Mouse (Mus musculus) adrenal gland (tissue): Measurements from ENCODE around the gene Fzd2.
"Not testable (repeated sequence)": the region's sequence is repeated elsewhere in the genome, so short reads cannot be mapped to it uniquely, and the experiment has no call there.

Source experiments
- intact Hi-C: fragments of 180-260 bp; cut with DNase I; formaldehyde crosslinking; loops from one replicate; pipeline ENCODE4 v1.15.1; 2025

The Fzd2 gene

DNA sequence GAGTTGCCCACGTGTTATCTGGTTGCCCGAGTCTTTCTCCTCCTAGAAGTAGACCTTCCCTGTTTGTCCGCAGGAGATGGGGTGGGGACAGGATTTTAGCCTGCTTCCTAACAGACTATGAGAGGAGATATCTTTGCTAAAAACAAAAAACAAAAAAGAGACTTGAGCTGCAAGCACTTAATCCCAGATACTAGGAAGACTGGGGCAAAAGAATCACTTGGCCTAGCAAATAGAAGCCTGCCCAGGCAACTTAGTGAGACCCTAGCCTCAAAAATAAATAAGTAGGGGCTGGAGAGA lies 24.2 kb upstream of the Fzd2 start:
- intact Hi-C loops = no loop called here

GRCm38 (mm10) chr11:102581281-102582015 lies 22.7 kb upstream of the Fzd2 start:
- intact Hi-C loops = no loop called here

DNA sequence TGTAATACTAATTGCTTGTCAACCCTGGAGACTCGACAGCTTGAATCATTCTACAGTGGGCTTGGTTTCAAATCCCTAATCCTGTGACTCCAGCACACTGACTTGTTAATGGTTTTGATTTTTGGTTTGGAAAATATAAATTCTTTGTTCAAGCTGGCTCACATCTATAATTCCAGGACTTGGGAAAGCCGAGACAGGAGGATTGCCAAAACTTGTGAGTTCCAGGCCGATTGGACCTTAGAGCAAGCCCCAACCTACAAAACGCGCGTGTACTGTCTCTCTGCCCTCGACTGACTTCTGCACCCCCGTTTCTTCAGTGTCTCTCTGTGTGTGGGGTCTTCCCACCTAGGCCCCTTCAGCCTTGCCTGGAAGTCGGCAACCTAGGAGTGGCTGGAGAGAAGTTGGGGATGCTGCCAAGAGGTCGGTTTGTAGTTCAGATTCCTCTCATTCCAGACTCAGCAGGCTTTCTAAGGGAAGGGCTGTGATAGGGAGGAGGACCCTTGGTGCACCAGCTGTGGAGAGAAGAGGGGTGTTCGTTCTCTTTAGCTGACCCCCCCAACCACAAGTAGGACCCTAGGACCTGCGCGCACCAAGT lies 22.1 kb upstream of the Fzd2 start:
- intact Hi-C loops = no loop called here

GRCm38 (mm10) chr11:102582736-102583135 lies 21.5 kb upstream of the Fzd2 start:
- intact Hi-C loops = no loop called here

- intact Hi-C loops = no loop called here
Measured at GRCm38 (mm10) chr11:102586445-102587130, 17.6 kb upstream of the Fzd2 start.

DNA sequence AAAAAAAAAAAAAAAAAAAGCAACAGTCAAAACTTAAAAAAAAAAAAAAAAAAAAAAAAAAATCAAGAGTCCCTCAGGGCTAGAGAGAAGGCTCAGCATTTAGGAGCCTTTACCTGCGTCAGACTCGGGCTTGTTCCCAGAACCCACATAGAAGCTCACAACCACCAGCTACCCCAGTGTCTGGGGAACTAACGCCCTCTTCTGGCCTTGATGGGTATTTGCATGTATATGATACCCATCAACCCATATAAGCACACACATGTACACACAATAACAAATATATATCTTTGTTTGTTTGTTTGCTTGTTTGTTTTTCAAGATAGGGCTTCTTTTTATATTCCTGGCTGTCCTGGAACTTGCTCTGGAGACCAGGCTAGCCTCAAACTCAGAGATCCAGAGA lies 16.6 kb upstream of the Fzd2 start:
- intact Hi-C loops = no loop called here

- intact Hi-C loops = no loop called here
Measured at GRCm38 (mm10) chr11:102595341-102595820, 8.8 kb upstream of the Fzd2 start.

DNA sequence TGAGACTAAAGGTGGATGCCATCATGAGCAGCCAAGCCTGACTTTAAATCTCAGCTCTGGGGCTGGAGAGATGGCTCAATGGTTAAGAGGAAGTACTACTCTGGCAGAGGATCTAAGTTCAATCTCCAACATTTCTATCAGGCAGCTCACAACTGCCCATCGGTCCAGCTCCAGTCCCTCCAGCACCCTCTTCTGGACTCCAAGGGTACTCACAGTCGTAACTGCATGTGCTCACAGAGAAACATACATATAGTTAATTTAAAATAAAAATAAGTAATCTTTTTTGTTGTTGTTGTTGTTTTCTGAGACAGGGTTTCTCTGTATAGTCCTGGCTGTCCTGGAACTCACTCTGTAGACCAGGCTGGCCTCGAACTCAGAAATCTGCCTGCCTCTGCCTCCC lies 4.3 kb upstream of the Fzd2 start:
- intact Hi-C loops = no loop called here

DNA sequence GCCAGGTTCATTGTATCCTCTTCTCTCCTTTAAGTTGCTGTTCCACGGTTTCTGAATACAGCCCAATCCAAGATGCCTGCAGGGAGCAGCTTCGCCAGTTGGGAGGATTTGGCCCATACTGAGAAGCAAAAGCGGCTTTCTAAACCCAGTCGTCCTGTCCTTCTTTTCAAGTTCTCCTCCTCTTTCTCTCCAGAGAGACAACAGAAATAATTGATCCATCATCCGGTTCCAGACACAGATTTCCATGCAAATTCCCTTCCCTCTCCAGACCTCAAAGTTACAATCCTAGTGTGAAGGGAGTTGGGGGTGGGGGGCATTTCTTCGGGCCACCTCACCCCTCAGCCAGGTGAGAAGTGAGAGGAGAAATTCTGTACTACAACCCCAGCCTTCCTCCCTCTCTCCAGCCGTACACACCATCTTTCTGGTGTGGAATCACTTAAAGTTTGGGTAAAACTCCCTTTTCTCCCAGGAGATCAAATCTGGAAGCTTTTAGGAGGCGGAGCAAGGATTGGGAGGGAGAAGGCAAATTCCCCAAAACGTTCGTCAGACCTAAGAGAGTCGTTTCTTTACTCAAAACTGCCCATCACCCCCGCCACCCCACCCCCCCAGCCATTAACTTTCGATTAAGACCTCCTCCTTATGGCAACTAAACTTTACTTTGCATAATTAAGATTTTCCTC lies 1.2 kb upstream of the Fzd2 start:
- intact Hi-C loops = no loop called here

- intact Hi-C loops = no loop called here
Measured at GRCm38 (mm10) chr11:102603496-102603850, 723 bp upstream of the Fzd2 start.

- intact Hi-C loops = no loop called here
Measured at GRCm38 (mm10) chr11:102604777-102605552, 769 bp downstream of the Fzd2 start.

GRCm38 (mm10) chr11:102605553-102606416 lies 1.6 kb downstream of the Fzd2 start:
- intact Hi-C loops = no loop called here

DNA sequence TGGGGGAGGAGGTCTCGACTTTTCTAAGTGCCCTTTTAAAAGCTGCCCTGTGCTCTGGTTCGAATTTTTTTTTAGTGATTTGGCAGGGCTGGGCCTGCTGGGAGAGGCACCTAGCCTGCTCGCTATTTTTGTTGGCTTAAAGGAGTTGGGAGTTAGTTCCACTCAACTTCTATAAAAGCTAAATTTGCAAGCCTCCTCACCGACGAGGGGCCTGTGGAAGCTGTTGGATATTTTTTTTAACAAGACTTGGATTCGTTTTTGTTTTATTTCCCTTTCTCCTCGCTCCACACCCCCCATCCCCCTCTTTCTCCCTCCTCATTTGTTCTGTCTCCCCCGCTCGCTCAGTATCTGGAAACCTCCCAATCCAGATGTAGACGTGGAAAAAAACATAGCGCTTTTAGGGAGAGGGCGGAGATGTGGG lies 2.6 kb downstream of the Fzd2 start:
- intact Hi-C loops = no loop called here

GRCm38 (mm10) chr11:102607201-102607600 lies 3.0 kb downstream of the Fzd2 start:
- intact Hi-C loops = not testable (repeated sequence)

GRCm38 (mm10) chr11:102607686-102608548 lies 3.7 kb downstream of the Fzd2 start:
- intact Hi-C loops = no loop called here

GRCm38 (mm10) chr11:102608691-102609090 lies 4.5 kb downstream of the Fzd2 start:
- intact Hi-C loops = no loop called here

GRCm38 (mm10) chr11:102609483-102609882 lies 5.3 kb downstream of the Fzd2 start:
- intact Hi-C loops = no loop called here

- intact Hi-C loops = no loop called here
Measured at GRCm38 (mm10) chr11:102610260-102610659, 6.1 kb downstream of the Fzd2 start.

- intact Hi-C loops = no loop called here
Measured at GRCm38 (mm10) chr11:102610675-102611316, 6.6 kb downstream of the Fzd2 start.
